Mouse (Mus musculus): ENCODE data around the gene Hipk2. TPM values are rescaled to one million over a fixed set of nuclear protein-coding genes. Genes with fewer than 3 reads are reported as not detected.
"Not testable (repeated sequence)": the region's sequence is repeated elsewhere in the genome, so short reads cannot be mapped to it uniquely, and the experiment has no call there.

Gene Hipk2
- polyA plus RNA-seq, 1 experiment from 2014 or later = 9.5 TPM

- H3K36me3 ChIP-seq = peaks cover 46% of the 10 kb centered on the region
- 89% methylated on average over 5 of the region's 5 CpGs for WGBS
- H3K9ac ChIP-seq = no peak overlapping the region
- no peak overlapping the region for H3K27ac ChIP-seq (replicated peaks)
- no peak overlapping the region for H3K4me3 ChIP-seq
- no peak for ATAC-seq (ENCODE audit: extremely low read depth, insufficient number of reproducible peaks, low FRiP score, low TSS enrichment)
- no peak overlapping the region for H3K4me2 ChIP-seq
- no peaks in the 10 kb centered on the region for H3K27me3 ChIP-seq (replicated peaks)
- H3K4me1 ChIP-seq = peaks cover 6% of the 10 kb centered on the region; the same call in 1 of the 2 replicates
- H3K9me3 ChIP-seq = no peaks in the 10 kb centered on the region
These were observed 184.9 kb downstream of the Hipk2 start for GRCm38 (mm10) chr6:38691052-38691451.

GRCm38 (mm10) chr6:38690615-38691014 is 185.3 kb downstream of the Hipk2 start:
- Histone ChIP-seq H3K36me3 (peaks cover 41% of the 10 kb centered on the region), H3K4me2 (no peak overlapping the region), H3K4me1 (peaks cover 6% of the 10 kb centered on the region; the same call in 1 of the 2 replicates), H3K27me3 (replicated peaks) (no peaks in the 10 kb centered on the region), H3K9me3 (no peaks in the 10 kb centered on the region), H3K4me3 (no peak overlapping the region), H3K27ac (replicated peaks) (no peak overlapping the region), H3K9ac (no peak overlapping the region)
- ATAC-seq (ENCODE audit: extremely low read depth, insufficient number of reproducible peaks, low FRiP score, low TSS enrichment) = no peak
- WGBS = 83% methylated on average over 4 of the region's 4 CpGs

GRCm38 (mm10) chr6:38688841-38689240 is 187.1 kb downstream of the Hipk2 start:
- peaks cover 31% of the 10 kb centered on the region for H3K36me3 ChIP-seq
- no peak overlapping the region for H3K4me2 ChIP-seq
- no peak overlapping the region for H3K27ac ChIP-seq (replicated peaks)
- whole genome bisulfite sequencing = 95% methylated on average over 10 of the region's 10 CpGs
- H3K4me3 ChIP-seq = no peak overlapping the region
- H3K27me3 ChIP-seq (replicated peaks) = no peaks in the 10 kb centered on the region
- peaks cover 6% of the 10 kb centered on the region; the same call in 1 of the 2 replicates for H3K4me1 ChIP-seq
- H3K9me3 ChIP-seq = no peaks in the 10 kb centered on the region
- ATAC-seq (ENCODE audit: extremely low read depth, insufficient number of reproducible peaks, low FRiP score, low TSS enrichment) = no peak
- H3K9ac ChIP-seq = no peak overlapping the region

DNA sequence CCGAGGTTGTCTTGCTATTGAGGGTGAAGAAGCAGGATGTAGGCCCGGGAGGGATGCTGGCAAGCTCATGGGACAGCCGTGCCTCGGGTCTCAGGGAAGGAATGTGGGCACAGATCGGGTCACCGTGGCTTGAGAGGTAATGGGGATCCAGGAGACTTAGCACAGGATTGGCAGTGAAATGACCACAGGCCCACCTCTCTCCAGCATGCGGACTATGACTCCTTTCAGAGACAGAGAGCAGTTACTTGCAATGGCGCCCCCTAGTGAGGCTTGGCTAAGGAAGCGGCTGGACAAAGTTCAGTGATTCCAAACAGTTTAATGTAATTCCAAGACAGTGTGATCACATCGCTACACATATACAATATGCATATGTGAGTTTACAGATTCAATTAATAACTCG is 188.7 kb downstream of the Hipk2 start:
- H3K27me3 ChIP-seq (replicated peaks) = no peaks in the 10 kb centered on the region
- ATAC-seq (ENCODE audit: extremely low read depth, insufficient number of reproducible peaks, low FRiP score, low TSS enrichment) = no peak
- no peaks in the 10 kb centered on the region for H3K9me3 ChIP-seq
- H3K9ac ChIP-seq = no peak overlapping the region
- no peak overlapping the region for H3K4me2 ChIP-seq
- H3K4me1 ChIP-seq = peaks cover 6% of the 10 kb centered on the region; the same call in 1 of the 2 replicates
- no peak overlapping the region for H3K4me3 ChIP-seq
- H3K27ac ChIP-seq (replicated peaks) = no peak overlapping the region
- peaks cover 22% of the 10 kb centered on the region for H3K36me3 ChIP-seq
- 65% methylated on average over 11 of the region's 11 CpGs for WGBS

GRCm38 (mm10) chr6:38682532-38682931 is 193.4 kb downstream of the Hipk2 start:
- no peak for ATAC-seq (ENCODE audit: extremely low read depth, insufficient number of reproducible peaks, low FRiP score, low TSS enrichment)
- Histone ChIP-seq H3K4me3 (no peak overlapping the region), H3K27ac (replicated peaks) (no peak overlapping the region), H3K4me2 (no peak overlapping the region), H3K27me3 (replicated peaks) (peaks cover 7% of the 10 kb centered on the region; the same call in 1 of the 2 replicates), H3K9ac (no peak overlapping the region), H3K36me3 (peaks cover 11% of the 10 kb centered on the region), H3K9me3 (no peaks in the 10 kb centered on the region), H3K4me1 (no peaks in the 10 kb centered on the region)
- WGBS = 50% methylated on average over 2 of the region's 2 CpGs

GRCm38 (mm10) chr6:38677629-38678028 is 198.3 kb downstream of the Hipk2 start:
- H3K9ac ChIP-seq = no peak overlapping the region
- WGBS = 73% methylated on average over 9 of the region's 9 CpGs
- H3K4me1 ChIP-seq = peaks cover 11% of the 10 kb centered on the region
- H3K36me3 ChIP-seq = no peaks in the 10 kb centered on the region
- H3K27me3 ChIP-seq (replicated peaks) = peaks cover 14% of the 10 kb centered on the region
- H3K4me2 ChIP-seq = no peak overlapping the region
- no peak for ATAC-seq (ENCODE audit: extremely low read depth, insufficient number of reproducible peaks, low FRiP score, low TSS enrichment)
- no peaks in the 10 kb centered on the region for H3K9me3 ChIP-seq
- no peak overlapping the region for H3K4me3 ChIP-seq
- H3K27ac ChIP-seq (replicated peaks) = no peak overlapping the region

- H3K27me3 ChIP-seq (replicated peaks) = peaks cover 14% of the 10 kb centered on the region
- H3K4me2 ChIP-seq = peak overlapping the region; percentile 57
- H3K27ac ChIP-seq (replicated peaks) = no peak overlapping the region
- peaks cover 11% of the 10 kb centered on the region for H3K4me1 ChIP-seq
- no peak overlapping the region; the same call in 1 of the 2 replicates for H3K9ac ChIP-seq
- no peak for ATAC-seq (ENCODE audit: extremely low read depth, insufficient number of reproducible peaks, low FRiP score, low TSS enrichment)
- no peaks in the 10 kb centered on the region for H3K9me3 ChIP-seq
- WGBS = 61% methylated on average over 14 of the region's 14 CpGs
- no peaks in the 10 kb centered on the region for H3K36me3 ChIP-seq
- H3K4me3 ChIP-seq = peak overlapping the region; percentile 16; the same call in 1 of the 2 replicates
These were observed 199.2 kb downstream of the Hipk2 start for GRCm38 (mm10) chr6:38676723-38677122.

GRCm38 (mm10) chr6:38676217-38676616 is 199.7 kb downstream of the Hipk2 start:
- H3K36me3 ChIP-seq = no peaks in the 10 kb centered on the region
- no peak overlapping the region for H3K27ac ChIP-seq (replicated peaks)
- H3K4me1 ChIP-seq = peaks cover 11% of the 10 kb centered on the region
- no peaks in the 10 kb centered on the region for H3K9me3 ChIP-seq
- H3K9ac ChIP-seq = no peak overlapping the region; the same call in 1 of the 2 replicates
- WGBS = 36% methylated on average over 6 of the region's 6 CpGs
- ATAC-seq (ENCODE audit: extremely low read depth, insufficient number of reproducible peaks, low FRiP score, low TSS enrichment) = no peak
- peak overlapping the region; percentile 16; the same call in 1 of the 2 replicates for H3K4me3 ChIP-seq
- peak overlapping the region; percentile 57 for H3K4me2 ChIP-seq
- peaks cover 14% of the 10 kb centered on the region for H3K27me3 ChIP-seq (replicated peaks)

DNA sequence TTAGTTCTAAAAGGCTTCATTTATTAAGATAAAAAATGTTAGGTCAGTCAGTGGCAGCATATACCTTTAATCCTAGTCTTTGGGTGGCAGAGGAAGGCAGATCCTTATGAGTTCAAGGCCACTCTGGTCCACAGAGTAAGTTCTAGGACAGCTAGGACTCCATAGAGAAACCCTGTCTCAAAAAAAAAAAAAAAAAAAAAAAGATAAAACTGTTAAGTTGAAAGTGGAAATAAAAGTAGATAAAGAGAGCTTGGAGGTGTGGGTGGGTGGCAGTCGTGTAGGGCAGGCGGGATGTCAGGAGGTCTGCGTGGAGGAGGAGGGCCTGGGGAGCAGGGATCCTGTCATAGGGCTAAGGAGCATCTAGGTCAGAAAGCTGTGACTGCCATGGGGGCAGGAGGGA is 204.0 kb downstream of the Hipk2 start:
- no peaks in the 10 kb centered on the region for H3K9me3 ChIP-seq

GRCm38 (mm10) chr6:38671270-38671669 is 204.7 kb downstream of the Hipk2 start:
- peaks cover 5% of the 10 kb centered on the region for H3K4me1 ChIP-seq
- WGBS = 78% methylated on average over 7 of the region's 7 CpGs

More for the DNA sequence above, 204.0 kb downstream of the Hipk2 start:
- no peak overlapping the region for H3K9ac ChIP-seq
- no peak overlapping the region for H3K4me2 ChIP-seq
- WGBS = 80% methylated on average over 3 of the region's 3 CpGs
- no peak for ATAC-seq (ENCODE audit: extremely low read depth, insufficient number of reproducible peaks, low FRiP score, low TSS enrichment)
- peaks cover 11% of the 10 kb centered on the region for H3K4me1 ChIP-seq
- no peak overlapping the region for H3K27ac ChIP-seq (replicated peaks)
- peaks cover 15% of the 10 kb centered on the region for H3K27me3 ChIP-seq (replicated peaks)
- H3K36me3 ChIP-seq = no peaks in the 10 kb centered on the region
- H3K4me3 ChIP-seq = no peak overlapping the region

GRCm38 (mm10) chr6:38670488-38670887 is 205.5 kb downstream of the Hipk2 start:
- not testable (repeated sequence) for H3K9me3 ChIP-seq; H3K36me3 ChIP-seq; H3K4me3 ChIP-seq; ATAC-seq (ENCODE audit: extremely low read depth, insufficient number of reproducible peaks, low FRiP score, low TSS enrichment); H3K4me2 ChIP-seq; H3K9ac ChIP-seq; H3K27ac ChIP-seq (replicated peaks); H3K4me1 ChIP-seq
- 68% methylated on average over 1 of the region's 1 CpGs for WGBS
- H3K27me3 ChIP-seq (replicated peaks) = peaks cover 27% of the 10 kb centered on the region

More at GRCm38 (mm10) chr6:38671270-38671669, 204.7 kb downstream of the Hipk2 start:
- no peak for ATAC-seq (ENCODE audit: extremely low read depth, insufficient number of reproducible peaks, low FRiP score, low TSS enrichment)
- Histone ChIP-seq H3K27ac (replicated peaks) (no peak overlapping the region), H3K27me3 (replicated peaks) (peaks cover 20% of the 10 kb centered on the region), H3K36me3 (no peaks in the 10 kb centered on the region), H3K9me3 (no peaks in the 10 kb centered on the region), H3K9ac (no peak overlapping the region), H3K4me2 (no peak overlapping the region), H3K4me3 (no peak overlapping the region)

- H3K27me3 ChIP-seq (replicated peaks) = peaks cover 36% of the 10 kb centered on the region
- ATAC-seq (ENCODE audit: extremely low read depth, insufficient number of reproducible peaks, low FRiP score, low TSS enrichment) = no peak
- peaks cover 6% of the 10 kb centered on the region; the same call in 1 of the 2 replicates for H3K4me1 ChIP-seq
- WGBS = 67% methylated on average over 6 of the region's 6 CpGs
- H3K4me3 ChIP-seq = no peak overlapping the region
- H3K36me3 ChIP-seq = no peaks in the 10 kb centered on the region
- no peak overlapping the region for H3K9ac ChIP-seq
- no peak overlapping the region for H3K27ac ChIP-seq (replicated peaks)
- H3K9me3 ChIP-seq = no peaks in the 10 kb centered on the region
- no peak overlapping the region for H3K4me2 ChIP-seq
These were observed 206.4 kb downstream of the Hipk2 start for GRCm38 (mm10) chr6:38669580-38669979.

Measured in heart, embryonic 13.5 days (tissue).